ENCODE assay signal across 1 mouse cellular context in the genomic region with DNA sequence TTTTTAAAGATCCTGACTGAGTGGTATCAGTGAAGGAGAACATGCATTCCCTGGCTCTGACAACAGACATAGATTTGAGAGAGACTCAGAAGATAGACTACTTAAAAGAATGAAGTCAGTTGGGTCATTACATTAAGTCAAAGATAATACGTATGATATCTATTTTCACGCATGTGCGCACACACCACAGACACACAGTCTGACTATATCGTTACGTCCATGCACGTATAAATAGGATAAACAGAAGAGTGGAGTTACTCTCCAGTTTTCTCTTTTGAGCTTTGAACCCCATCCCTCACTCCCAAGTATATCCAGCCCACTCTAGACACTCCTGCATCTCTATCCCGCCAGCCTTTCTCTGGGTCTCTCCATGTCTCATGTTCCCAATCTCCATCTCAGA.
TF ChIP-seq lines count a peak whose summit lies in the region.

No protein-coding gene starts in this region.

TF ChIP-seq in CH12.LX, 34 proteins besides CTCF, POLR2A, EP300 and RAD21 (continued from another document):
- TF ChIP-seq ZC3H11A (IDR thresholded peaks at IDR 0.05; ENCODE audit: low read depth, low read length) (no peak), PAX5 (IDR thresholded peaks at IDR 0.05; ENCODE audit: low read length) (no peak), BHLHE40 (IDR thresholded peaks at IDR 0.05; ENCODE audit: low read depth, low read length) (peak; percentile 29; the same call in 1 of the 2 replicates), TBP (conservative IDR thresholded peaks at IDR 0.05; ENCODE audit: low read depth, low read length) (no peak), JUN (IDR thresholded peaks at IDR 0.05; ENCODE audit: insufficient read depth, low read depth, low read length) (no peak), IRF4 (IDR thresholded peaks at IDR 0.05; ENCODE audit: low read depth, low read length) (no peak)
